5 mouse cellular contexts compared by ENCODE assay signal in the genomic region with DNA sequence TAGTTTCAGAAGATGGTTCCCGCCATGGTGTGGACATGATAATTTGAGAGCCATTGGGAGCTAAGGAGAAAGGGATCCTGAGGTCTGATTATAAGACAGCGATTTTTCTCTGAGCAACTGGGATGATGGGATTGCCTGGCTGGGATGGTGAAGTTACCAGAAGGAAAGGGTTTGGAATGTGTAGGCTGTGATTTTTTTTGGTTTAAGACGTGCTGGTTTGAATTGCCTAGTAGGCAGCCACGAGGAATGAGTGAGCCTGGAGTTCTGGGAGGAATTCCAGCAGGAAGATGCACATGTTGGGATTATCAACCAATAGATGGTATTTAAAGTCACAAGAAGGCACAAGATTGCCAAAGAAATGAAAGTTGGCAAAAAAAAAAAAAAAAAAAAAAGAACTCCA.
"Had no signal": no experiment of that assay in that cellular context is flagged by ENCODE, and none has a peak within 500 bp of the region (broad histone marks: within the 10 kb centered on the region; RNA-seq: fewer than 3 reads in every experiment).

No protein-coding gene starts in this region.

- DNase-seq: kidney, adult 8-10 months; kidney, postnatal 25 days; lung, adult 2 months; lung, postnatal 36 days; thymus, postnatal 4 days had no signal
